Mouse (Mus musculus) testis, adult 2 months (tissue): ENCODE measurements around the gene Thy1.

Experiments
- CTCF ChIP-seq: fragments of 200-500 bp; IDR thresholded peaks from 2 replicates; pipeline ENCODE4 v1.5.1; 2012; ENCODE audit warnings: low read depth, mild to moderate bottlenecking, inconsistent platforms, low read length, moderate library complexity; ENCODE audit not compliant: control insufficient read depth, insufficient read depth, insufficient replicate concordance
- POLR2A ChIP-seq: fragments of 200-500 bp; IDR thresholded peaks from 2 replicates; pipeline ENCODE4 v1.6.1; 2012; ENCODE audit warnings: low read depth, mild to moderate bottlenecking, inconsistent platforms, low read length, moderate library complexity; ENCODE audit not compliant: control insufficient read depth

DNA sequence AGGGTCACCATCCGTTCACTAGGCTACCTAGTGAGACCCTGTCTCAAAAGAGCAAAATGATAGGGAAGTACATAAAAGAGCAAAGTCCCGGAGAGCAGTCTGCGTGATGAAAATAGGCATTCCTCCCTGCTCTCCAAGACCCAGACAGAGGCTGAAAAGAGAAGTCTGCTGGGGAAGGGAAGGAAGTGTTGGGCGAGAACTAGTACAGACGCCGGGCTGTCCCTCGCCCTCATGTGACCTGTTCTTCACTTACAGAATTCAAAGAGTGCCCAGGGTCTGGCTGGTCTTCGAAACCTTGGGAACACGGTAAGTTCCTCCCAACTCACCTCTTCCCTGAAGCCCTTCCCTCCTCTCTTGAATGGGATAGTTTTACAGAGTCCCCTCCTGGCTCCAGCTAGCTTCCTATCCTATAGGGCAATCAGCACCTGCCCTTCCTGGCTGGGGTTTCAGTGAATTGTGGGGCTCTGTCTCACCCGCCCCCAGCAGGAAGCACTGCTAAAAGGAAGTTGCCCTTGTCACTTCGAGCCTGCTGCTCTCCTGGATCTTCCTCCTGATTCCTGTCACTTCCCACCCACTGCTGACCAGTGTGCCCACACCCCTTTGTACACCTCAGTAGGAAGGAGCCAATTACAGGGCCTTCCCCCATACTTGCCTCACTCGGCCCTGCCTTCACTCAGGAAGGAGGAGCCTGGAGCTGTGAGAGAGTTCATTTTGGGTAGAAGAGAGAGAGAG lies 45.9 kb downstream of the Thy1 start:
- TF ChIP-seq POLR2A = no peak
- TF ChIP-seq CTCF = no peak
